Mouse (Mus musculus): ENCODE measurements at regions not wholly inside any gene's neighbourhood (a gene's known extent, or its start where the extent isn't known, plus 50 kb on each side); places are given as distances from the start of the nearest gene placed in this dataset.

- H3K9me3 ChIP-seq (replicated peaks; ENCODE audit: control insufficient read depth, low read length): no peaks in the 10 kb centered on the region
- ATAC-seq (ENCODE audit: insufficient read depth, low read depth): no peak
- TF ChIP-seq CTCF (IDR thresholded peaks at IDR 0.05; ENCODE audit: low read depth): no peak
- TF ChIP-seq EP300 (IDR thresholded peaks at IDR 0.05; ENCODE audit: low read depth): no peak
- no peaks in the 10 kb centered on the region for H3K36me3 ChIP-seq (replicated peaks; ENCODE audit: control insufficient read depth, insufficient read depth, low read length)
- no peak overlapping the region for H3K4me3 ChIP-seq (ENCODE audit: low read depth, low read length)
- H3K27me3 ChIP-seq (ENCODE audit: control insufficient read depth, insufficient read depth, low read length): no peaks in the 10 kb centered on the region
- no peak overlapping the region for H3K27ac ChIP-seq (ENCODE audit: low read depth)
- H3K4me1 ChIP-seq (ENCODE audit: control insufficient read depth, insufficient read depth): no peaks in the 10 kb centered on the region
- no peak for DNase-seq (ENCODE audit: low spot score)
- no peak overlapping the region for H3K9ac ChIP-seq (replicated peaks; ENCODE audit: low read depth, low read length)
- H3K4me2 ChIP-seq (ENCODE audit: low read depth, low read length): no peak overlapping the region
- WGBS: 73% methylated on average over 4 of the region's 4 CpGs
Measured at GRCm38 (mm10) chr15:67782505-67782904, 1281.8 kb upstream of the Lrrc6 start.

- no peaks in the 10 kb centered on the region for H3K9me3 ChIP-seq (replicated peaks; ENCODE audit: control insufficient read depth, low read length)
- DNase-seq (ENCODE audit: low spot score): no peak
- no peaks in the 10 kb centered on the region for H3K27me3 ChIP-seq (ENCODE audit: control insufficient read depth, insufficient read depth, low read length)
- H3K36me3 ChIP-seq (replicated peaks; ENCODE audit: control insufficient read depth, insufficient read depth, low read length): no peaks in the 10 kb centered on the region
- no peak overlapping the region for H3K4me3 ChIP-seq (ENCODE audit: low read depth, low read length)
- H3K4me2 ChIP-seq (ENCODE audit: low read depth, low read length): no peak overlapping the region
- no peak overlapping the region for H3K9ac ChIP-seq (replicated peaks; ENCODE audit: low read depth, low read length)
- TF ChIP-seq EP300 (IDR thresholded peaks at IDR 0.05; ENCODE audit: low read depth) (no peak), CTCF (IDR thresholded peaks at IDR 0.05; ENCODE audit: low read depth) (no peak)
- WGBS: 68% methylated on average over 2 of the region's 2 CpGs
- ATAC-seq (ENCODE audit: insufficient read depth, low read depth): no peak
- H3K27ac ChIP-seq (ENCODE audit: low read depth): no peak overlapping the region
- H3K4me1 ChIP-seq (ENCODE audit: control insufficient read depth, insufficient read depth): no peaks in the 10 kb centered on the region
Measured at GRCm38 (mm10) chr15:67780856-67781255, 1280.1 kb upstream of the Lrrc6 start.

GRCm38 (mm10) chr15:67767624-67768023 is 1266.9 kb upstream of the Lrrc6 start:
- no peaks in the 10 kb centered on the region for H3K36me3 ChIP-seq (replicated peaks; ENCODE audit: control insufficient read depth, insufficient read depth, low read length)
- no peak for DNase-seq (ENCODE audit: low spot score)
- no peak overlapping the region for H3K4me2 ChIP-seq (ENCODE audit: low read depth, low read length)
- ATAC-seq (ENCODE audit: insufficient read depth, low read depth): no peak
- no peaks in the 10 kb centered on the region for H3K9me3 ChIP-seq (replicated peaks; ENCODE audit: control insufficient read depth, low read length)
- no peaks in the 10 kb centered on the region for H3K27me3 ChIP-seq (ENCODE audit: control insufficient read depth, insufficient read depth, low read length)
- no peak overlapping the region for H3K27ac ChIP-seq (ENCODE audit: low read depth)
- H3K4me1 ChIP-seq (ENCODE audit: control insufficient read depth, insufficient read depth): no peaks in the 10 kb centered on the region
- 61% methylated on average over 3 of the region's 3 CpGs for WGBS
- TF ChIP-seq EP300 (IDR thresholded peaks at IDR 0.05; ENCODE audit: low read depth) (no peak), CTCF (IDR thresholded peaks at IDR 0.05; ENCODE audit: low read depth) (no peak)
- H3K4me3 ChIP-seq (ENCODE audit: low read depth, low read length): no peak overlapping the region
- H3K9ac ChIP-seq (replicated peaks; ENCODE audit: low read depth, low read length): no peak overlapping the region

- Histone ChIP-seq H3K27ac (ENCODE audit: low read depth) (no peak overlapping the region), H3K4me2 (ENCODE audit: low read depth, low read length) (no peak overlapping the region), H3K9me3 (replicated peaks; ENCODE audit: control insufficient read depth, low read length) (no peaks in the 10 kb centered on the region), H3K4me3 (ENCODE audit: low read depth, low read length) (no peak overlapping the region), H3K4me1 (ENCODE audit: control insufficient read depth, insufficient read depth) (no peaks in the 10 kb centered on the region), H3K9ac (replicated peaks; ENCODE audit: low read depth, low read length) (no peak overlapping the region), H3K27me3 (ENCODE audit: control insufficient read depth, insufficient read depth, low read length) (no peaks in the 10 kb centered on the region), H3K36me3 (replicated peaks; ENCODE audit: control insufficient read depth, insufficient read depth, low read length) (no peaks in the 10 kb centered on the region)
- WGBS: 85% methylated on average over 4 of the region's 4 CpGs
- TF ChIP-seq CTCF (IDR thresholded peaks at IDR 0.05; ENCODE audit: low read depth) (no peak), EP300 (IDR thresholded peaks at IDR 0.05; ENCODE audit: low read depth) (no peak)
- no peak for ATAC-seq (ENCODE audit: insufficient read depth, low read depth)
- no peak for DNase-seq (ENCODE audit: low spot score)
Measured at GRCm38 (mm10) chr15:67759221-67759620, 1258.5 kb upstream of the Lrrc6 start.

GRCm38 (mm10) chr15:67750582-67750981 is 1249.9 kb upstream of the Lrrc6 start:
- Histone ChIP-seq H3K36me3 (replicated peaks; ENCODE audit: control insufficient read depth, insufficient read depth, low read length) (no peaks in the 10 kb centered on the region), H3K27ac (ENCODE audit: low read depth) (no peak overlapping the region), H3K4me3 (ENCODE audit: low read depth, low read length) (no peak overlapping the region), H3K9ac (replicated peaks; ENCODE audit: low read depth, low read length) (no peak overlapping the region), H3K27me3 (ENCODE audit: control insufficient read depth, insufficient read depth, low read length) (no peaks in the 10 kb centered on the region), H3K9me3 (replicated peaks; ENCODE audit: control insufficient read depth, low read length) (no peaks in the 10 kb centered on the region), H3K4me1 (ENCODE audit: control insufficient read depth, insufficient read depth) (no peaks in the 10 kb centered on the region), H3K4me2 (ENCODE audit: low read depth, low read length) (no peak overlapping the region)
- TF ChIP-seq EP300 (IDR thresholded peaks at IDR 0.05; ENCODE audit: low read depth) (no peak), CTCF (IDR thresholded peaks at IDR 0.05; ENCODE audit: low read depth) (no peak)
- ATAC-seq (ENCODE audit: insufficient read depth, low read depth): no peak
- DNase-seq (ENCODE audit: low spot score): no peak

- no peak overlapping the region for H3K9ac ChIP-seq (replicated peaks; ENCODE audit: low read depth, low read length)
- H3K27me3 ChIP-seq (ENCODE audit: control insufficient read depth, insufficient read depth, low read length): no peaks in the 10 kb centered on the region
- H3K36me3 ChIP-seq (replicated peaks; ENCODE audit: control insufficient read depth, insufficient read depth, low read length): no peaks in the 10 kb centered on the region
- no peak overlapping the region for H3K4me3 ChIP-seq (ENCODE audit: low read depth, low read length)
- H3K4me2 ChIP-seq (ENCODE audit: low read depth, low read length): no peak overlapping the region
- DNase-seq (ENCODE audit: low spot score) (no peak), ATAC-seq (ENCODE audit: insufficient read depth, low read depth) (no peak)
- no peak overlapping the region for H3K27ac ChIP-seq (ENCODE audit: low read depth)
- 55% methylated on average over 2 of the region's 2 CpGs for WGBS
- no peaks in the 10 kb centered on the region for H3K4me1 ChIP-seq (ENCODE audit: control insufficient read depth, insufficient read depth)
- no peak for TF ChIP-seq EP300 (IDR thresholded peaks at IDR 0.05; ENCODE audit: low read depth)
- H3K9me3 ChIP-seq (replicated peaks; ENCODE audit: control insufficient read depth, low read length): no peaks in the 10 kb centered on the region
Measured at GRCm38 (mm10) chr15:67743332-67743731, 1242.6 kb upstream of the Lrrc6 start.

Data from heart, postnatal 0 days (tissue).